25 mouse cellular contexts compared by ENCODE assay signal in the genomic region with DNA sequence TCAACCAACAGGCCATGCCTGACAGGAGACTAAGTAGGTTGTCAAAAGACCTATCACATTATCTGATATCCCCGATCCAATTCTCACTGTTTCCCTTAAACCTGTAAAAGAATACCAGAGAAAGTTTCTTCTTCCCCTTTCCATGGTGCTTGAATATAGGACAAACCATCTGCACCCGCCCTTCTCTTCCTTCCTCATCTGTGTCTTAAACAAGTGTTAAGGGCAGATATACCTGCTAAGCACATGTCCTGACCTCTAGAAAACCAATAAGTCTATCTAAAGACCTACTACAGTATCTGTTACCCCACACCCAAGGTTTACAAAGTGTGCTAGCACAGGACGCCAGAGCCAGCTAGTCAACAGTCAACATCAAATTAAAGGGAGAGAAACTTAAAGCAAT. TPM values are rescaled to one million over a fixed set of nuclear protein-coding genes. Genes with fewer than 3 reads are reported as not detected.
"Had no signal": no experiment of that assay in that cellular context is flagged by ENCODE, and none has a peak within 500 bp of the region (broad histone marks: within the 10 kb centered on the region; RNA-seq: fewer than 3 reads in every experiment).

No protein-coding gene starts in this region.

- H3K4me1 ChIP-seq: neural tube, embryonic 15.5 days; stomach, embryonic 15.5 days had no signal

- H3K9ac ChIP-seq: neural tube, embryonic 13.5 days; neural tube, embryonic 15.5 days; stomach, embryonic 15.5 days had no signal

- H3K27ac ChIP-seq: neural tube, embryonic 13.5 days; neural tube, embryonic 15.5 days; stomach, embryonic 15.5 days; stomach, postnatal 0 days had no signal

- H3K9me3 ChIP-seq: neural tube, embryonic 13.5 days; neural tube, embryonic 15.5 days; stomach, embryonic 15.5 days had no signal

- H3K4me3 ChIP-seq: neural tube, embryonic 13.5 days; neural tube, embryonic 15.5 days; stomach, embryonic 15.5 days had no signal

- H3K27me3 ChIP-seq: neural tube, embryonic 13.5 days; neural tube, embryonic 15.5 days; stomach, embryonic 15.5 days had no signal

- DNase-seq: retina, postnatal 1 day; right cerebral cortex, adult 18-20 months; right cerebral cortex, postnatal 14 days; right cerebral cortex, postnatal 25 days; right cerebral cortex, postnatal 4 days; spleen, adult 18-20 months; thymus, adult 18-20 months; thymus, adult 2 months; thymus, postnatal 14 days; thymus, postnatal 25 days; thymus, postnatal 36 days; thymus, postnatal 4 days had no signal

- H3K36me3 ChIP-seq: neural tube, embryonic 13.5 days; neural tube, embryonic 15.5 days; stomach, embryonic 15.5 days had no signal

- H3K4me2 ChIP-seq: neural tube, embryonic 13.5 days; neural tube, embryonic 15.5 days; stomach, embryonic 15.5 days had no signal

RNA-seq across cellular contexts. Expression of a gene that starts 26.4 kb away (rescaled TPM):
- polyA plus RNA-seq: neural tube, embryonic 13.5 days; neural tube, embryonic 14.5 days; neural tube, embryonic 15.5 days; small intestine, adult 2 months; spleen, adult 2 months; stomach, embryonic 14.5 days; stomach, embryonic 15.5 days; stomach, embryonic 16.5 days; stomach, postnatal 0 days; thymus, postnatal 0 days; urinary bladder, adult 2 months had no signal

RNA-seq across cellular contexts. Expression of a gene that starts 26.5 kb away (rescaled TPM):
- total RNA-seq: neutrophil, adult 5-6 weeks had no signal
- polyA plus RNA-seq: neural tube, embryonic 13.5 days; neural tube, embryonic 14.5 days; neural tube, embryonic 15.5 days; small intestine, adult 2 months; spleen, adult 2 months; stomach, embryonic 14.5 days; stomach, embryonic 15.5 days; stomach, embryonic 16.5 days; stomach, postnatal 0 days; thymus, adult 2 months; thymus, postnatal 0 days; urinary bladder, adult 2 months had no signal

RNA-seq across cellular contexts. Expression of a gene that starts 41.1 kb away (rescaled TPM):
- total RNA-seq: neutrophil, adult 5-6 weeks had no signal
- polyA plus RNA-seq: neural tube, embryonic 13.5 days; neural tube, embryonic 14.5 days; neural tube, embryonic 15.5 days; small intestine, adult 2 months; spleen, adult 2 months; stomach, embryonic 14.5 days; stomach, embryonic 15.5 days; stomach, embryonic 16.5 days; stomach, postnatal 0 days; testis, adult 2 months; thymus, adult 2 months; thymus, postnatal 0 days; urinary bladder, adult 2 months had no signal

RNA-seq across cellular contexts. Expression of a gene that starts 46.5 kb away (rescaled TPM):
- total RNA-seq: neutrophil, adult 5-6 weeks had no signal
- polyA plus RNA-seq: neural tube, embryonic 13.5 days; neural tube, embryonic 14.5 days; neural tube, embryonic 15.5 days; small intestine, adult 2 months; spleen, adult 2 months; stomach, embryonic 14.5 days; stomach, embryonic 15.5 days; stomach, embryonic 16.5 days; stomach, postnatal 0 days; thymus, adult 2 months; thymus, postnatal 0 days; urinary bladder, adult 2 months had no signal
